Mouse (Mus musculus) heart, embryonic 15.5 days (tissue): ENCODE results near the gene Slc17a3. TPM values are rescaled to one million over a fixed set of nuclear protein-coding genes. Genes with fewer than 3 reads are reported as not detected.

Source experiments
- ATAC-seq: fragments of 200-750 bp; cut with Nextera tagmentation; replicated peaks from 2 replicates; pipeline ENCODE4 v1.8.0; 2017; ENCODE audit warnings: low read depth, moderate TSS enrichment; ENCODE audit not compliant: insufficient number of reproducible peaks, insufficient read depth, low FRiP score
- H3K27ac ChIP-seq: fragments of 300-500 bp; sonication (generic); 2 replicates; pipeline ENCODE4 v1.5.1; 2015; ENCODE audit warnings: mild to moderate bottlenecking, inconsistent platforms
- H3K27me3 ChIP-seq: fragments of 300-500 bp; sonication (generic); 2 replicates; pipeline ENCODE4 v1.6.1; 2015; ENCODE audit warnings: inconsistent platforms
- H3K36me3 ChIP-seq: fragments of 300-500 bp; sonication (generic); 2 replicates; pipeline ENCODE4 v1.6.1; 2015; ENCODE audit warnings: mild to moderate bottlenecking, inconsistent platforms
- H3K4me1 ChIP-seq: fragments of 300-500 bp; sonication (generic); replicated peaks from 2 replicates; pipeline ENCODE4 v1.6.1; 2015; ENCODE audit warnings: inconsistent platforms
- H3K4me2 ChIP-seq: fragments of 300-500 bp; sonication (generic); 2 replicates; pipeline ENCODE4 v1.6.1; 2015; ENCODE audit warnings: inconsistent platforms, mild to moderate bottlenecking, moderate library complexity
- H3K4me3 ChIP-seq: fragments of 300-500 bp; sonication (generic); 2 replicates; pipeline ENCODE4 v1.5.1; 2015; ENCODE audit warnings: mild to moderate bottlenecking, inconsistent platforms
- H3K9ac ChIP-seq: fragments of 300-500 bp; sonication (generic); 2 replicates; pipeline ENCODE4 v1.6.1; 2015; ENCODE audit warnings: mild to moderate bottlenecking, inconsistent platforms
- H3K9me3 ChIP-seq: fragments of 300-500 bp; sonication (generic); replicated peaks from 2 replicates; pipeline ENCODE4 v1.6.1; 2016; ENCODE audit warnings: inconsistent platforms
- WGBS: fragments of 180-500 bp; shearing (Covaris S2); methylation state at CpG from one replicate; pipeline ENCODE4 v1.1.7; 2015; ENCODE audit warnings: mixed read lengths; 5-methylcytosine and 5-hydroxymethylcytosine counted together
- polyA plus RNA-seq: library from polyadenylated mRNA; unstranded; fragments of >200 nt; fragmentation: Nextera tagmentation; extraction: Ambion mirVana; gene quantifications from 2 replicates; pipeline ENCODE4 v1.2.1, GENCODE M21; 2015

Gene Slc17a3
- polyA plus RNA-seq, 1 experiment from 2014 or later = not detected

DNA sequence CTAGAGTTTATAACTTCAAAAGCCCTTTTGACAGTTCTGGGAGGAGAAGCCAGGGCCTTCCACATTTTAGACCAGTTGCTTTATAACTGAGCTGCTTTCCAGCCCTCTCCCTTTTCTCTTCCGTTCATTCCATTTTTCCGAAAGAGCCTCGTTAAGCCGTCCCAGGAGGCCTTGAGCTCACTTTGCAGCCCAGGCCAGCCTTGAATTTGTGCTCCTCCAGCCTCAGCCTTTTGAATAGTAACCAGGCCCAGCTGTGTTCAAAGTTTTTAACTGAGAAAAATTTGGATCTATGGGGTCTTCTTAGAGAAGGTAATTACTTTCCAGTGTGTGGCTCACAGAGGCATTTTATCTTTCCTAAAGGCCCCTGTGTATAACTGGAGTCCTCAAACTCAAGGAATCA lies 6.6 kb downstream of the Slc17a3 start:
- ATAC-seq = no peak
- Histone ChIP-seq H3K27me3 (no peaks in the 10 kb centered on the region), H3K27ac (no peak overlapping the region), H3K4me1 (no peaks in the 10 kb centered on the region), H3K4me3 (no peak overlapping the region), H3K9ac (no peak overlapping the region), H3K9me3 (no peaks in the 10 kb centered on the region), H3K4me2 (no peak overlapping the region), H3K36me3 (no peaks in the 10 kb centered on the region)
- WGBS = 68% methylated on average over 4 of the region's 4 CpGs

GRCm38 (mm10) chr13:23849299-23849698 lies 10.1 kb downstream of the Slc17a3 start:
- Histone ChIP-seq H3K4me1 (no peaks in the 10 kb centered on the region), H3K27me3 (no peaks in the 10 kb centered on the region), H3K9me3 (no peaks in the 10 kb centered on the region), H3K36me3 (no peaks in the 10 kb centered on the region), H3K27ac (no peak overlapping the region), H3K9ac (no peak overlapping the region), H3K4me3 (no peak overlapping the region), H3K4me2 (no peak overlapping the region)
- ATAC-seq = no peak
- WGBS = 68% methylated on average over 2 of the region's 2 CpGs

- no peaks in the 10 kb centered on the region for H3K9me3 ChIP-seq
- H3K4me1 ChIP-seq = no peaks in the 10 kb centered on the region
- H3K4me3 ChIP-seq = no peak overlapping the region
- no peak overlapping the region for H3K27ac ChIP-seq
- no peak overlapping the region for H3K4me2 ChIP-seq
- H3K27me3 ChIP-seq = no peaks in the 10 kb centered on the region; the same call in 1 of the 2 replicates
- H3K9ac ChIP-seq = no peak overlapping the region
- 63% methylated on average over 3 of the region's 3 CpGs for WGBS
- H3K36me3 ChIP-seq = no peaks in the 10 kb centered on the region
- ATAC-seq = no peak
Observed at GRCm38 (mm10) chr13:23856401-23856800, 17.2 kb downstream of the Slc17a3 start.

GRCm38 (mm10) chr13:23861815-23862214 lies 22.6 kb downstream of the Slc17a3 start:
- Histone ChIP-seq H3K4me3 (no peak overlapping the region), H3K36me3 (no peaks in the 10 kb centered on the region), H3K9ac (no peak overlapping the region), H3K4me1 (peaks cover 4% of the 10 kb centered on the region; the same call in 1 of the 2 replicates), H3K27me3 (no peaks in the 10 kb centered on the region; the same call in 1 of the 2 replicates), H3K27ac (no peak overlapping the region), H3K4me2 (no peak overlapping the region), H3K9me3 (no peaks in the 10 kb centered on the region)
- ATAC-seq = no peak

DNA sequence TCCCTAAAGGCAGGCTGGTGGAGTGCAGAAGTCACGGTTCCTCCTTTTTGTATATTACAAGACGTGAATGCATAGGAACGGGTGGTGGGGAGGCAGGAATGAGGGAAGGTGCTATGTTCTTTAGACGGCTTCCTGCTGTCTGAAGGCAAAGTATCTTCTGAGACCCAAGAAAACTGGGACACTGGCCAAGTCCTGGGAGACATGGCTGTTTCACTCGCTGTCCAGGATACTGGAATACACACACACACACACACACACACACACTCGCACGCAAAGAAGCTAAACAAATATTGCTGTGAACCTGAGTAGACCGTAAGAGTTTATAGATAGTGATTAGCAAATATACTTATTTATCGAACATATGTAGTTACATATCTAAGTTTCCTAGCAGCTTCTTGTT lies 25.5 kb downstream of the Slc17a3 start:
- peaks cover 8% of the 10 kb centered on the region for H3K4me1 ChIP-seq
- no peak overlapping the region for H3K27ac ChIP-seq
- no peak overlapping the region for H3K4me3 ChIP-seq

GRCm38 (mm10) chr13:23866086-23866710 lies 27.0 kb downstream of the Slc17a3 start:
- Histone ChIP-seq H3K9ac (no peak overlapping the region; the same call in 1 of the 2 replicates), H3K27me3 (no peaks in the 10 kb centered on the region), H3K4me2 (no peak overlapping the region), H3K27ac (peak overlapping the region; percentile 31), H3K4me3 (no peak overlapping the region), H3K36me3 (no peaks in the 10 kb centered on the region), H3K9me3 (no peaks in the 10 kb centered on the region), H3K4me1 (peaks cover 8% of the 10 kb centered on the region)
- ATAC-seq = peak; percentile 60; the same call in 1 of the 2 replicates
- whole genome bisulfite sequencing = 57% methylated on average over 9 of the region's 9 CpGs

More for the DNA sequence above, 25.5 kb downstream of the Slc17a3 start:
- Histone ChIP-seq H3K9ac (no peak overlapping the region), H3K27me3 (no peaks in the 10 kb centered on the region; the same call in 1 of the 2 replicates), H3K4me2 (no peak overlapping the region), H3K9me3 (no peaks in the 10 kb centered on the region), H3K36me3 (no peaks in the 10 kb centered on the region)
- 58% methylated on average over 9 of the region's 9 CpGs for WGBS
- ATAC-seq = no peak

GRCm38 (mm10) chr13:23867000-23867399 lies 27.8 kb downstream of the Slc17a3 start:
- Histone ChIP-seq H3K27ac (no peak overlapping the region), H3K36me3 (no peaks in the 10 kb centered on the region), H3K9me3 (no peaks in the 10 kb centered on the region), H3K4me3 (no peak overlapping the region), H3K4me2 (no peak overlapping the region), H3K27me3 (no peaks in the 10 kb centered on the region), H3K9ac (no peak overlapping the region), H3K4me1 (peaks cover 8% of the 10 kb centered on the region)
- WGBS = 76% methylated on average over 6 of the region's 6 CpGs
- no peak for ATAC-seq

- no peak for ATAC-seq
- Histone ChIP-seq H3K27me3 (no peaks in the 10 kb centered on the region), H3K9me3 (no peaks in the 10 kb centered on the region), H3K4me3 (no peak within 1 kb of the TSS), H3K4me1 (peaks cover 8% of the 10 kb centered on the region), H3K9ac (no peak within 1 kb of the TSS), H3K4me2 (no peak within 1 kb of the TSS), H3K27ac (no peak within 1 kb of the TSS), H3K36me3 (no peaks in the 10 kb centered on the region)
- 74% methylated on average over 7 of the region's 7 CpGs for WGBS
Observed at GRCm38 (mm10) chr13:23867405-23867804, 28.2 kb downstream of the Slc17a3 start, which contains the start of gene Slc17a1. TSS of gene Slc17a1 (plus strand) at chr13:23867750.

- WGBS = 74% methylated on average over 8 of the region's 8 CpGs
- Histone ChIP-seq H3K9ac (no peak overlapping the region), H3K4me3 (no peak overlapping the region), H3K4me2 (no peak overlapping the region), H3K36me3 (no peaks in the 10 kb centered on the region), H3K4me1 (peaks cover 8% of the 10 kb centered on the region), H3K9me3 (no peaks in the 10 kb centered on the region), H3K27me3 (no peaks in the 10 kb centered on the region), H3K27ac (no peak overlapping the region)
- no peak for ATAC-seq
Observed at GRCm38 (mm10) chr13:23868790-23869533, 29.7 kb downstream of the Slc17a3 start.

GRCm38 (mm10) chr13:23869996-23870395 lies 30.8 kb downstream of the Slc17a3 start:
- H3K36me3 ChIP-seq = no peaks in the 10 kb centered on the region
- no peak for ATAC-seq
- 75% methylated on average over 3 of the region's 3 CpGs for WGBS

GRCm38 (mm10) chr13:23873141-23873540 lies 33.9 kb downstream of the Slc17a3 start:
- H3K36me3 ChIP-seq = no peaks in the 10 kb centered on the region
- WGBS = 78% methylated on average over 5 of the region's 5 CpGs
- no peaks in the 10 kb centered on the region for H3K27me3 ChIP-seq
- no peaks in the 10 kb centered on the region for H3K9me3 ChIP-seq
- H3K9ac ChIP-seq = no peak overlapping the region
- no peak overlapping the region for H3K27ac ChIP-seq
- H3K4me1 ChIP-seq = no peaks in the 10 kb centered on the region
- no peak for ATAC-seq
- no peak overlapping the region for H3K4me2 ChIP-seq
- no peak overlapping the region for H3K4me3 ChIP-seq

More at GRCm38 (mm10) chr13:23869996-23870395, 30.8 kb downstream of the Slc17a3 start:
- Histone ChIP-seq H3K9me3 (no peaks in the 10 kb centered on the region), H3K4me2 (no peak overlapping the region), H3K9ac (no peak overlapping the region), H3K27me3 (no peaks in the 10 kb centered on the region), H3K27ac (no peak overlapping the region), H3K4me1 (peaks cover 8% of the 10 kb centered on the region; the same call in 1 of the 2 replicates), H3K4me3 (no peak overlapping the region)
